Mouse (Mus musculus): ENCODE measurements around the gene Nrxn2. TPM values are rescaled to one million over a fixed set of nuclear protein-coding genes. Genes with fewer than 3 reads are reported as not detected.
A peak's percentile ranks its signal among the peaks of the same experiment; 100 is the strongest.

Nrxn2 gene
- polyA plus RNA-seq, 1 experiment from 2014 or later, result 60.6 TPM

GRCm38 (mm10) chr19:6454041-6454720, 35.6 kb downstream of the Nrxn2 start:
- peaks cover 40% of the 10 kb centered on the region for H3K4me1 ChIP-seq (replicated peaks; ENCODE audit: control insufficient read depth, insufficient read depth, low read length)
- H3K27me3 ChIP-seq (ENCODE audit: control insufficient read depth, insufficient read depth, low read length), result no peaks in the 10 kb centered on the region
- no peaks in the 10 kb centered on the region for H3K9me3 ChIP-seq (ENCODE audit: control insufficient read depth, low read length)
- ATAC-seq (ENCODE audit: low FRiP score) (no peak), DNase-seq (ENCODE audit: low spot score) (no peak)
- WGBS, result 69% methylated on average over 10 of the region's 10 CpGs
- no peak overlapping the region for H3K9ac ChIP-seq
- H3K4me2 ChIP-seq (replicated peaks), result no peak overlapping the region
- no peak overlapping the region for H3K4me3 ChIP-seq (replicated peaks; ENCODE audit: low read length)
- peaks cover 33% of the 10 kb centered on the region for H3K36me3 ChIP-seq (replicated peaks; ENCODE audit: control insufficient read depth, insufficient read depth)
- peak overlapping the region; percentile 73 for H3K27ac ChIP-seq

DNA sequence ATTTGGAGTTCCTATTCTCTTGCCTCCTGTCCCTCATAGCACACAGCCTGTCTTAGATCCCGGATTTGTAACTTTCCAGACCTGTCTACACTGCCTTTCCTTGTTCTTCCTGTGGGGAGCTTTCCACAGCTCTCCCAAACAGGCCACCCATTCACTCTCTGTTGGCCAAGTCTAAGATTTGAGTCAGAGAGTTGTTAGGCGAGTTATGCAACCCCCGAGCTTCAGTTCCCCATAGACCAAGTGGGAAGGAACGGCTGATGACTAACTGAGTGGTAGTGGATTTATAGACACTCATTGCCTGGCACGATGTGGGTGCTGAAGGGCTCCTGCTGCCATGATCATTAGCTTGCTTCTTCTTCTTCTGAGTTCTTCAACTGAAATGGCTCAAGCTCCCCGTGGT, 41.0 kb downstream of the Nrxn2 start:
- H3K4me1 ChIP-seq (replicated peaks; ENCODE audit: control insufficient read depth, insufficient read depth, low read length), result peaks cover 13% of the 10 kb centered on the region; the same call in 1 of the 2 replicates
- no peak overlapping the region for H3K4me2 ChIP-seq (replicated peaks)
- DNase-seq (ENCODE audit: low spot score), result no peak
- no peak overlapping the region for H3K9ac ChIP-seq
- ATAC-seq (ENCODE audit: low FRiP score), result no peak
- H3K27ac ChIP-seq, result no peak overlapping the region
- H3K9me3 ChIP-seq (ENCODE audit: control insufficient read depth, low read length), result no peaks in the 10 kb centered on the region
- no peaks in the 10 kb centered on the region for H3K27me3 ChIP-seq (ENCODE audit: control insufficient read depth, insufficient read depth, low read length)
- WGBS, result 88% methylated on average over 6 of the region's 6 CpGs
- no peak overlapping the region for H3K4me3 ChIP-seq (replicated peaks; ENCODE audit: low read length)
- H3K36me3 ChIP-seq (replicated peaks; ENCODE audit: control insufficient read depth, insufficient read depth), result peaks cover 41% of the 10 kb centered on the region

GRCm38 (mm10) chr19:6462841-6463240, 44.3 kb downstream of the Nrxn2 start:
- H3K4me3 ChIP-seq (replicated peaks; ENCODE audit: low read length), result no peak overlapping the region
- H3K9ac ChIP-seq, result no peak overlapping the region
- no peak overlapping the region for H3K27ac ChIP-seq
- no peak for DNase-seq (ENCODE audit: low spot score)
- no peak for ATAC-seq (ENCODE audit: low FRiP score)
- peaks cover 21% of the 10 kb centered on the region for H3K36me3 ChIP-seq (replicated peaks; ENCODE audit: control insufficient read depth, insufficient read depth)
- peaks cover 24% of the 10 kb centered on the region for H3K4me1 ChIP-seq (replicated peaks; ENCODE audit: control insufficient read depth, insufficient read depth, low read length)
- H3K27me3 ChIP-seq (ENCODE audit: control insufficient read depth, insufficient read depth, low read length), result no peaks in the 10 kb centered on the region
- H3K9me3 ChIP-seq (ENCODE audit: control insufficient read depth, low read length), result no peaks in the 10 kb centered on the region
- no peak overlapping the region for H3K4me2 ChIP-seq (replicated peaks)
- 49% methylated on average over 6 of the region's 6 CpGs for WGBS

DNA sequence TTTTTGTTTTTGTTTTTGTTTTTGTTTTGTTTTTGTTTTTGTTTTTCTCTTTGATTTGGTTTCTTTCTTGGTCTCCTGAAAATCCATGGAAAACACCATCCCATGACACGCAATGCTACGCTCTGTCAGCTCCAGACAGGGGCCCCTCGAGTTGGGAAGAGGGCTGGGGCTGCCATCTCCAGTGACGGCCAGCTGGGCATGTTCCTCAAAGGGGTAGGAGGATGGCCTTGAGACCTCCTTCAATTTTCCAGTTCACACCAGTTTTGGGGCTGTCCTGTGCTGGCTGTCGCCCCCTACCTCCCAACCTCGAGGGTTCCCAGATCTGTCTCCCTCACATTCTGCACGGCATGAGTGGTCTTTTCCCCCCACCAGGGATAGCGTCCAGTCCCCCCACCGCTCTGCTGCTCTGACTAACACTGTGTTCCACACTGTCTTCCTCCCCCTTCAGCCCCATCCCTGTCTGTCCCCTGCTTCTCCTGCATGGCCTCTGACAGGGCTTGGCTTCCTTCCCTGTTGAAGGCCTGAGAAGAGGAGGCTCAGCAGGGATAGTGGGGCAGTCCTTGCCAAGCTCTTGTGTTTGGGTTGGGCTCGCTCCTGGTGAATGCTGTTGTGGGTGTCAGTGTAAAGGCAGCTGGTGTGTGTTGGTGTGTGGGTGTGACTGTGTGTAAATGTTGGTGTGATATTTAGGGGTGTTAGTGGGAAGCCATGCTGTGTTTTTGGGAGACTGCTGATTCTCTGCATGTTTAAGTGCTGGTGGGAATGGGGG, 46.0 kb downstream of the Nrxn2 start:
- 0 out of 2 replicates have a peak overlapping the region, but pooled peaks have one; percentile 18 for H3K9ac ChIP-seq
- WGBS, result 40% methylated on average over 10 of the region's 10 CpGs

DNA sequence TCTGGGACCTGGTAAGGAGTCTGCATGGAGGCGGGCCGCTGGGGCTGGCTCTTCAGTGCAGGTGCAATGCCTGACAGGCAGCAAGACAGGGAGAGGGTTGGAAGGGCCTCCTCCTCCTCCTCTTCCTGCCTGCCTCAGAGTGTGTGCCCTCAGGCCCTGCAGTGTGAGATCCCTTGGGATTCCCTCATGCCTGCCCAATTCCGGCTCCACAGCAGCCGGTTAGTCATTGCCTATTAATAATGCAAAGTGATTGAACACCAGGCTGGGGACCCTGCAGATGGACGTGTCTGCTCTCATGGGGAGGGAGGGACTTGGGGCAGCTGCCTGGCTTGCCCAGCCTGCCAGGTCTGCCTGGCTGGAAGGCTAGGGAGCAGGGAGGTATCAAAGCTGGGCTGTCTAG, 46.6 kb downstream of the Nrxn2 start:
- Histone ChIP-seq H3K27me3 (ENCODE audit: control insufficient read depth, insufficient read depth, low read length) (no peaks in the 10 kb centered on the region), H3K4me3 (replicated peaks; ENCODE audit: low read length) (no peak overlapping the region), H3K9ac (no peak overlapping the region), H3K27ac (peak overlapping the region; percentile 63), H3K36me3 (replicated peaks; ENCODE audit: control insufficient read depth, insufficient read depth) (0 out of 2 replicates have a peak, but pooled peaks cover 3% of the 10 kb centered on the region), H3K4me2 (replicated peaks) (no peak overlapping the region), H3K9me3 (ENCODE audit: control insufficient read depth, low read length) (no peaks in the 10 kb centered on the region), H3K4me1 (replicated peaks; ENCODE audit: control insufficient read depth, insufficient read depth, low read length) (peaks cover 24% of the 10 kb centered on the region)
- WGBS, result 19% methylated on average over 5 of the region's 5 CpGs
- ATAC-seq (ENCODE audit: low FRiP score), result peak; percentile 56; the same call in 1 of the 2 replicates
- no peak for DNase-seq (ENCODE audit: low spot score)

More for the DNA sequence above, 46.0 kb downstream of the Nrxn2 start:
- H3K27me3 ChIP-seq (ENCODE audit: control insufficient read depth, insufficient read depth, low read length), result no peaks in the 10 kb centered on the region
- H3K4me2 ChIP-seq (replicated peaks), result no peak overlapping the region
- H3K27ac ChIP-seq, result peak overlapping the region; percentile 63
- DNase-seq (ENCODE audit: low spot score), result no peak
- ATAC-seq (ENCODE audit: low FRiP score), result peak; percentile 63; the same call in 1 of the 2 replicates
- H3K4me1 ChIP-seq (replicated peaks; ENCODE audit: control insufficient read depth, insufficient read depth, low read length), result peaks cover 24% of the 10 kb centered on the region
- H3K36me3 ChIP-seq (replicated peaks; ENCODE audit: control insufficient read depth, insufficient read depth), result peaks cover 5% of the 10 kb centered on the region; the same call in 1 of the 2 replicates
- H3K4me3 ChIP-seq (replicated peaks; ENCODE audit: low read length), result no peak overlapping the region
- no peaks in the 10 kb centered on the region for H3K9me3 ChIP-seq (ENCODE audit: control insufficient read depth, low read length)

DNA sequence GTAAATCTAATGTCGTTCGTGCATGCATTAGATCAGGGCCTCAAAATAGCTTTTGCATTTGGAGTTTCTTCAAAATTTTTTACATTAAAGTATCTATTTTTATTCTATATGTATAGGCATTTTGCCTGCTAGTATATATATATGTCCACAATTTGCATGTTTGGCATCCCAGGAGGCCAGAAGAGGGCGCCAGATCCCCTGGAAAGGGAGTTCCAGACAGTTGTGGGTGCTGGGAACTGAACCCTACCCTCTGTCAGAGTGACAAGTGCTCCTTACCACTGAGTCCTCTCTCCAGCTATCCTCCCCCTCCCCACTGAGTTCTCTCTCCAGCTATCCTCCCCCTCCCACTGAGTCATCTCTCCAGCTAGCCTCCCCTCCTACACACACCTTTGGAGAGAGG, 48.4 kb downstream of the Nrxn2 start:
- 89% methylated on average over 3 of the region's 3 CpGs for WGBS
- H3K4me3 ChIP-seq (replicated peaks; ENCODE audit: low read length), result no peak overlapping the region
- no peak for ATAC-seq (ENCODE audit: low FRiP score)

DNA sequence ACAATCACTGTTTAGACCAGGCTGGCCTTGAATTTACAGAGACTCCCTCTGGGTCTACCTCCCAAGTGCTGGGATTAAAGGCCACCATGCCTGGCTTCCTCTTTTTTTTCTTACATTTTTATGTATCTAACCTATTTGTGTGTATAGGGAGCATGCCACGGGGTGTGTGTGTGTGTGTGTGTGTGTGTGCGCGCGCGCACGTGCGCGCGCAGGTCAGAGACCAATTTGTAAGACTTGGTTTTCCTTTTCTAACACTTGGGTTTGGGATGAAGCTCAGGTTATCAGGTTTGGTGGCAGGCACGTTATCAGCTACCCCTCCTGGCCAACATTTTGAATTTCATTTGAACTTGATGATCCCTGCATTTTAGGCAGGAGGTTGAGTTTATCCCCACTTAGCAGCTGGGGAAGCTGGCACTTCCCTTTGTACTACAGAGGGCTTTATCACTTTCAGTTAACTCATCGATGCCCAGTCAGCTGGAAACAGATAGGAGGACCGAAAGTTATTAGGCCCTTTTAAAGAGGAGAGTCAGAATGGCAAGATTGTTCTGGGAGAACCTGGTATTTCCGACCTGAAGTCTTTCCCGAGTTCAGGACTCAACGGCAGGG, 48.9 kb downstream of the Nrxn2 start:
- no peak for DNase-seq (ENCODE audit: low spot score)
- Histone ChIP-seq H3K27ac (no peak overlapping the region), H3K9me3 (ENCODE audit: control insufficient read depth, low read length) (no peaks in the 10 kb centered on the region), H3K36me3 (replicated peaks; ENCODE audit: control insufficient read depth, insufficient read depth) (peaks cover 8% of the 10 kb centered on the region), H3K4me3 (replicated peaks; ENCODE audit: low read length) (no peak overlapping the region), H3K4me2 (replicated peaks) (no peak overlapping the region), H3K9ac (no peak overlapping the region), H3K4me1 (replicated peaks; ENCODE audit: control insufficient read depth, insufficient read depth, low read length) (peaks cover 24% of the 10 kb centered on the region), H3K27me3 (ENCODE audit: control insufficient read depth, insufficient read depth, low read length) (no peaks in the 10 kb centered on the region)
- WGBS, result 87% methylated on average over 15 of the region's 15 CpGs
- ATAC-seq (ENCODE audit: low FRiP score), result no peak

More for the DNA sequence above, 48.4 kb downstream of the Nrxn2 start:
- no peak for DNase-seq (ENCODE audit: low spot score)
- Histone ChIP-seq H3K36me3 (replicated peaks; ENCODE audit: control insufficient read depth, insufficient read depth) (peaks cover 2% of the 10 kb centered on the region), H3K27me3 (ENCODE audit: control insufficient read depth, insufficient read depth, low read length) (no peaks in the 10 kb centered on the region), H3K4me2 (replicated peaks) (no peak overlapping the region), H3K9me3 (ENCODE audit: control insufficient read depth, low read length) (no peaks in the 10 kb centered on the region), H3K27ac (no peak overlapping the region), H3K4me1 (replicated peaks; ENCODE audit: control insufficient read depth, insufficient read depth, low read length) (peaks cover 24% of the 10 kb centered on the region), H3K9ac (no peak overlapping the region)

DNA sequence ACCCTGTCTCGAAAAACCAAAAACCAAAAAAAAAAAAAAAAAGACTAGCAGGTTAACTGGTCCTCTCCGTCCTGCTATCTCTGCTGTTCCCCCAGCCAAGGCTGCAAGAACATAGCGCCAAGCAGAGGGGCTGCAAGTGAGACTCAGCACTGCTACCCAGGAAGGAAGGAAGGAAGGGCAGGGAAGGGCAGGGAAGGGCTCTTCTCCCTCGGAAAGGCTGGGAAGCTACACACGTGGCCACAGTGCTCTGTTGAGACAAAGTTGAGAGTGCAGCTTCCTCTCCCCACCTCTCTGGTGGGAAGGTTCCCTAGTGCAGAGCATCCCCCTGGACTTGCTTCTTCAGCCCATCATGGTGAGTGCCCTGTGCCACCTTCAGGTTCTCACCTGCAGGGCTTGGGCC, 53.1 kb downstream of the Nrxn2 start:
- no peak for DNase-seq (ENCODE audit: low spot score)
- Histone ChIP-seq H3K27me3 (ENCODE audit: control insufficient read depth, insufficient read depth, low read length) (no peaks in the 10 kb centered on the region), H3K4me2 (replicated peaks) (no peak overlapping the region), H3K36me3 (replicated peaks; ENCODE audit: control insufficient read depth, insufficient read depth) (peaks cover 42% of the 10 kb centered on the region), H3K4me3 (replicated peaks; ENCODE audit: low read length) (no peak overlapping the region), H3K4me1 (replicated peaks; ENCODE audit: control insufficient read depth, insufficient read depth, low read length) (no peaks in the 10 kb centered on the region; the same call in 1 of the 2 replicates), H3K9ac (no peak overlapping the region), H3K9me3 (ENCODE audit: control insufficient read depth, low read length) (no peaks in the 10 kb centered on the region), H3K27ac (no peak overlapping the region)
- 80% methylated on average over 4 of the region's 5 CpGs for WGBS
- ATAC-seq (ENCODE audit: low FRiP score), result no peak

- no peak for DNase-seq (ENCODE audit: low spot score)
- Histone ChIP-seq H3K27me3 (ENCODE audit: control insufficient read depth, insufficient read depth, low read length) (no peaks in the 10 kb centered on the region), H3K27ac (no peak overlapping the region), H3K4me2 (replicated peaks) (no peak overlapping the region), H3K9ac (no peak overlapping the region), H3K36me3 (replicated peaks; ENCODE audit: control insufficient read depth, insufficient read depth) (peaks cover 47% of the 10 kb centered on the region), H3K9me3 (ENCODE audit: control insufficient read depth, low read length) (no peaks in the 10 kb centered on the region), H3K4me1 (replicated peaks; ENCODE audit: control insufficient read depth, insufficient read depth, low read length) (no peaks in the 10 kb centered on the region; the same call in 1 of the 2 replicates), H3K4me3 (replicated peaks; ENCODE audit: low read length) (no peak overlapping the region)
- WGBS, result 93% methylated on average over 9 of the region's 9 CpGs
- no peak for ATAC-seq (ENCODE audit: low FRiP score)
Measured at GRCm38 (mm10) chr19:6472821-6473220, 54.3 kb downstream of the Nrxn2 start.
